Mouse (Mus musculus): ENCODE results near the gene Gpr18. TPM values are rescaled to one million over a fixed set of nuclear protein-coding genes. Genes with fewer than 3 reads are reported as not detected.

The Gpr18 gene
- polyA plus RNA-seq, 1 experiment from 2014 or later: 0.42 TPM

GRCm38 (mm10) chr14:121954129-121954528, 38.5 kb upstream of the Gpr18 start:
- H3K4me3 ChIP-seq (ENCODE audit: low read depth, low read length): no peak overlapping the region
- H3K4me1 ChIP-seq (ENCODE audit: control insufficient read depth, insufficient read depth, low read length): peaks cover 5% of the 10 kb centered on the region; the same call in 1 of the 2 replicates
- no peak overlapping the region for H3K27ac ChIP-seq (ENCODE audit: low read depth, low read length)
- H3K9me3 ChIP-seq (replicated peaks; ENCODE audit: control insufficient read depth, low read length): no peaks in the 10 kb centered on the region
- H3K4me2 ChIP-seq: no peak overlapping the region
- peaks cover 3% of the 10 kb centered on the region; the same call in 1 of the 2 replicates for H3K36me3 ChIP-seq (ENCODE audit: control insufficient read depth, insufficient read depth, low read length)
- no peak overlapping the region for H3K9ac ChIP-seq (ENCODE audit: low read depth, low read length)
- H3K27me3 ChIP-seq (ENCODE audit: control insufficient read depth, insufficient read depth, low read length): no peaks in the 10 kb centered on the region
- ATAC-seq (replicated peaks; ENCODE audit: insufficient number of reproducible peaks, low FRiP score, low TSS enrichment): no peak
- whole genome bisulfite sequencing (ENCODE audit: insufficient replicate concordance): 51% methylated on average over 11 of the region's 11 CpGs

- Histone ChIP-seq H3K4me1 (ENCODE audit: control insufficient read depth, insufficient read depth, low read length) (peaks cover 5% of the 10 kb centered on the region; the same call in 1 of the 2 replicates), H3K4me2 (no peak overlapping the region), H3K36me3 (ENCODE audit: control insufficient read depth, insufficient read depth, low read length) (peaks cover 3% of the 10 kb centered on the region; the same call in 1 of the 2 replicates), H3K4me3 (ENCODE audit: low read depth, low read length) (no peak overlapping the region), H3K9me3 (replicated peaks; ENCODE audit: control insufficient read depth, low read length) (no peaks in the 10 kb centered on the region), H3K9ac (ENCODE audit: low read depth, low read length) (no peak overlapping the region), H3K27ac (ENCODE audit: low read depth, low read length) (no peak overlapping the region), H3K27me3 (ENCODE audit: control insufficient read depth, insufficient read depth, low read length) (no peaks in the 10 kb centered on the region)
- WGBS (ENCODE audit: insufficient replicate concordance): 88% methylated on average over 5 of the region's 5 CpGs
- no peak for ATAC-seq (replicated peaks; ENCODE audit: insufficient number of reproducible peaks, low FRiP score, low TSS enrichment)
Observed at GRCm38 (mm10) chr14:121952046-121952400, 36.4 kb upstream of the Gpr18 start.

GRCm38 (mm10) chr14:121951399-121952045, 35.9 kb upstream of the Gpr18 start:
- Histone ChIP-seq H3K9ac (ENCODE audit: low read depth, low read length) (no peak overlapping the region), H3K27ac (ENCODE audit: low read depth, low read length) (no peak overlapping the region), H3K27me3 (ENCODE audit: control insufficient read depth, insufficient read depth, low read length) (no peaks in the 10 kb centered on the region), H3K4me3 (ENCODE audit: low read depth, low read length) (no peak overlapping the region), H3K4me2 (no peak overlapping the region), H3K9me3 (replicated peaks; ENCODE audit: control insufficient read depth, low read length) (no peaks in the 10 kb centered on the region), H3K4me1 (ENCODE audit: control insufficient read depth, insufficient read depth, low read length) (peaks cover 9% of the 10 kb centered on the region; the same call in 1 of the 2 replicates), H3K36me3 (ENCODE audit: control insufficient read depth, insufficient read depth, low read length) (peaks cover 3% of the 10 kb centered on the region; the same call in 1 of the 2 replicates)
- 47% methylated on average over 2 of the region's 2 CpGs for WGBS (ENCODE audit: insufficient replicate concordance)
- ATAC-seq (replicated peaks; ENCODE audit: insufficient number of reproducible peaks, low FRiP score, low TSS enrichment): no peak

- Histone ChIP-seq H3K27ac (ENCODE audit: low read depth, low read length) (no peak overlapping the region), H3K9ac (ENCODE audit: low read depth, low read length) (no peak overlapping the region), H3K4me2 (no peak overlapping the region), H3K4me3 (ENCODE audit: low read depth, low read length) (no peak overlapping the region), H3K36me3 (ENCODE audit: control insufficient read depth, insufficient read depth, low read length) (peaks cover 3% of the 10 kb centered on the region; the same call in 1 of the 2 replicates), H3K9me3 (replicated peaks; ENCODE audit: control insufficient read depth, low read length) (no peaks in the 10 kb centered on the region), H3K4me1 (ENCODE audit: control insufficient read depth, insufficient read depth, low read length) (peaks cover 9% of the 10 kb centered on the region; the same call in 1 of the 2 replicates), H3K27me3 (ENCODE audit: control insufficient read depth, insufficient read depth, low read length) (no peaks in the 10 kb centered on the region)
- WGBS (ENCODE audit: insufficient replicate concordance): 82% methylated on average over 5 of the region's 5 CpGs
- no peak for ATAC-seq (replicated peaks; ENCODE audit: insufficient number of reproducible peaks, low FRiP score, low TSS enrichment)
Observed at GRCm38 (mm10) chr14:121949897-121950296, 34.3 kb upstream of the Gpr18 start.

GRCm38 (mm10) chr14:121949436-121949835, 33.9 kb upstream of the Gpr18 start:
- Histone ChIP-seq H3K4me2 (no peak overlapping the region), H3K27me3 (ENCODE audit: control insufficient read depth, insufficient read depth, low read length) (no peaks in the 10 kb centered on the region), H3K9ac (ENCODE audit: low read depth, low read length) (no peak overlapping the region), H3K9me3 (replicated peaks; ENCODE audit: control insufficient read depth, low read length) (no peaks in the 10 kb centered on the region), H3K36me3 (ENCODE audit: control insufficient read depth, insufficient read depth, low read length) (peaks cover 3% of the 10 kb centered on the region; the same call in 1 of the 2 replicates), H3K4me1 (ENCODE audit: control insufficient read depth, insufficient read depth, low read length) (peaks cover 9% of the 10 kb centered on the region; the same call in 1 of the 2 replicates), H3K4me3 (ENCODE audit: low read depth, low read length) (no peak overlapping the region), H3K27ac (ENCODE audit: low read depth, low read length) (no peak overlapping the region)
- ATAC-seq (replicated peaks; ENCODE audit: insufficient number of reproducible peaks, low FRiP score, low TSS enrichment): no peak
- 94% methylated on average over 3 of the region's 3 CpGs for WGBS (ENCODE audit: insufficient replicate concordance)

GRCm38 (mm10) chr14:121947966-121948365, 32.4 kb upstream of the Gpr18 start:
- 79% methylated on average over 3 of the region's 3 CpGs for WGBS (ENCODE audit: insufficient replicate concordance)
- Histone ChIP-seq H3K27me3 (ENCODE audit: control insufficient read depth, insufficient read depth, low read length) (no peaks in the 10 kb centered on the region), H3K9me3 (replicated peaks; ENCODE audit: control insufficient read depth, low read length) (no peaks in the 10 kb centered on the region), H3K4me1 (ENCODE audit: control insufficient read depth, insufficient read depth, low read length) (peaks cover 9% of the 10 kb centered on the region; the same call in 1 of the 2 replicates), H3K9ac (ENCODE audit: low read depth, low read length) (no peak overlapping the region), H3K4me2 (no peak overlapping the region), H3K36me3 (ENCODE audit: control insufficient read depth, insufficient read depth, low read length) (peaks cover 3% of the 10 kb centered on the region; the same call in 1 of the 2 replicates), H3K4me3 (ENCODE audit: low read depth, low read length) (no peak overlapping the region), H3K27ac (ENCODE audit: low read depth, low read length) (no peak overlapping the region)
- ATAC-seq (replicated peaks; ENCODE audit: insufficient number of reproducible peaks, low FRiP score, low TSS enrichment): no peak

GRCm38 (mm10) chr14:121947201-121947760, 31.7 kb upstream of the Gpr18 start:
- H3K27ac ChIP-seq (ENCODE audit: low read depth, low read length): no peak overlapping the region
- ATAC-seq (replicated peaks; ENCODE audit: insufficient number of reproducible peaks, low FRiP score, low TSS enrichment): no peak

GRCm38 (mm10) chr14:121946728-121947127, 31.1 kb upstream of the Gpr18 start:
- Histone ChIP-seq H3K27me3 (ENCODE audit: control insufficient read depth, insufficient read depth, low read length) (no peaks in the 10 kb centered on the region), H3K36me3 (ENCODE audit: control insufficient read depth, insufficient read depth, low read length) (no peaks in the 10 kb centered on the region), H3K9me3 (replicated peaks; ENCODE audit: control insufficient read depth, low read length) (no peaks in the 10 kb centered on the region), H3K4me2 (no peak overlapping the region), H3K4me3 (ENCODE audit: low read depth, low read length) (no peak overlapping the region), H3K9ac (ENCODE audit: low read depth, low read length) (no peak overlapping the region), H3K27ac (ENCODE audit: low read depth, low read length) (no peak overlapping the region), H3K4me1 (ENCODE audit: control insufficient read depth, insufficient read depth, low read length) (peaks cover 8% of the 10 kb centered on the region; the same call in 1 of the 2 replicates)
- 70% methylated on average over 8 of the region's 8 CpGs for WGBS (ENCODE audit: insufficient replicate concordance)
- no peak for ATAC-seq (replicated peaks; ENCODE audit: insufficient number of reproducible peaks, low FRiP score, low TSS enrichment)

More at GRCm38 (mm10) chr14:121947201-121947760, 31.7 kb upstream of the Gpr18 start:
- H3K9me3 ChIP-seq (replicated peaks; ENCODE audit: control insufficient read depth, low read length): no peaks in the 10 kb centered on the region
- no peak overlapping the region for H3K9ac ChIP-seq (ENCODE audit: low read depth, low read length)
- H3K27me3 ChIP-seq (ENCODE audit: control insufficient read depth, insufficient read depth, low read length): no peaks in the 10 kb centered on the region
- peaks cover 9% of the 10 kb centered on the region; the same call in 1 of the 2 replicates for H3K4me1 ChIP-seq (ENCODE audit: control insufficient read depth, insufficient read depth, low read length)
- H3K36me3 ChIP-seq (ENCODE audit: control insufficient read depth, insufficient read depth, low read length): no peaks in the 10 kb centered on the region
- no peak overlapping the region for H3K4me2 ChIP-seq
- WGBS (ENCODE audit: insufficient replicate concordance): 77% methylated on average over 8 of the region's 8 CpGs
- H3K4me3 ChIP-seq (ENCODE audit: low read depth, low read length): no peak overlapping the region

All from heart, embryonic 11.5 days (tissue).